Mouse (Mus musculus): ENCODE data around the gene Fig4. TPM values are rescaled to one million over a fixed set of nuclear protein-coding genes. Genes with fewer than 3 reads are reported as not detected.

Gene Fig4
- polyA plus RNA-seq, 1 experiment from 2014 or later = 31.6 TPM

DNA sequence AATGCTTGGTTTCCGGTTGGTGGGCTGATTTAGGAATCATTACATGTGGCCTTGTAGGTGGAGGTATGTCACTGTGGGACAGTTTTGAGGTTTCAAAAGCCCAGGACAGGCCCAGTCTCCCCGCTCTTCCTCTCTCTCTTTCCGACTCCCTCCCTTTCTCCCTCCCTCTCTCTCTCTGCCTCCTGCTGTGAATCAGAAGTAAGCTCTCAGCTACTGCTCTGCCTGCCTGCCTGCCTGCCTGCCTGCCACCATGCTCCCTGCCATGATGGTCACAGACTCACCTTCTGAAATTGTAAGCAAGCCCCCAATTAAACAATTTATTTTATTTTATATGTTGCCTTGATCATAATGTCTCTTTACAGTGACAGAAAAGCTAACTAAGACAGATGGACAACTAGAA lies 67.5 kb downstream of the Fig4 start:
- Histone ChIP-seq H3K27me3 (ENCODE audit: control insufficient read depth, insufficient read depth, low read depth, low read length) (no peaks in the 10 kb centered on the region), H3K4me1 (ENCODE audit: control insufficient read depth, insufficient read depth, low read length) (no peaks in the 10 kb centered on the region), H3K9ac (ENCODE audit: low read depth, low read length) (no peak overlapping the region), H3K4me3 (ENCODE audit: low read depth, low read length) (no peak overlapping the region), H3K36me3 (ENCODE audit: control insufficient read depth, insufficient read depth, low read length) (no peaks in the 10 kb centered on the region), H3K27ac (ENCODE audit: low read length) (no peak overlapping the region), H3K4me2 (ENCODE audit: low read length) (no peak overlapping the region), H3K9me3 (replicated peaks; ENCODE audit: control insufficient read depth, low read length, poor library complexity, severe bottlenecking) (no peaks in the 10 kb centered on the region)
- ATAC-seq = no peak
- WGBS = 69% methylated on average over 3 of the region's 3 CpGs

DNA sequence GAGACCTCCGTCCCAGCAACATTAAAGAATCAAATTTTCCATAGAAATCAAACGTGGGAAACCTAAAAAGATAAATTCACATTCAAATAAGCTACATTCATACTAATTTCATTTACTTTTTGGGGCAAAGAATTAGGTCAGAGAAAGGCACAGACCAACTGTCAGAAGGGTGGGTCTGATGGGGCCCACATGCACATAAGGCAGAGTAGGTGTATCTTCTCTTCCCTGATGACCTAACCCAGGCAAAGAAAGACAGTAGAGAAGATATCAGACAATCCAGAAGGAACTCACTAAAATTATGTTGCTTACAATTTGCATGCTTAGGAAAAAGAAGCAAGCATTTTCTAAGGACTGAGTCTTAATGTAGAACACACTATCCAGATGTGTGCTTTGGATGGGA lies 67.9 kb downstream of the Fig4 start:
- Histone ChIP-seq H3K9ac (ENCODE audit: low read depth, low read length) (no peak overlapping the region), H3K9me3 (replicated peaks; ENCODE audit: control insufficient read depth, low read length, poor library complexity, severe bottlenecking) (no peaks in the 10 kb centered on the region), H3K27ac (ENCODE audit: low read length) (no peak overlapping the region), H3K4me3 (ENCODE audit: low read depth, low read length) (no peak overlapping the region), H3K4me1 (ENCODE audit: control insufficient read depth, insufficient read depth, low read length) (no peaks in the 10 kb centered on the region), H3K4me2 (ENCODE audit: low read length) (no peak overlapping the region), H3K36me3 (ENCODE audit: control insufficient read depth, insufficient read depth, low read length) (no peaks in the 10 kb centered on the region), H3K27me3 (ENCODE audit: control insufficient read depth, insufficient read depth, low read depth, low read length) (no peaks in the 10 kb centered on the region)
- no peak for ATAC-seq
- 88% methylated on average over 2 of the region's 2 CpGs for WGBS

DNA sequence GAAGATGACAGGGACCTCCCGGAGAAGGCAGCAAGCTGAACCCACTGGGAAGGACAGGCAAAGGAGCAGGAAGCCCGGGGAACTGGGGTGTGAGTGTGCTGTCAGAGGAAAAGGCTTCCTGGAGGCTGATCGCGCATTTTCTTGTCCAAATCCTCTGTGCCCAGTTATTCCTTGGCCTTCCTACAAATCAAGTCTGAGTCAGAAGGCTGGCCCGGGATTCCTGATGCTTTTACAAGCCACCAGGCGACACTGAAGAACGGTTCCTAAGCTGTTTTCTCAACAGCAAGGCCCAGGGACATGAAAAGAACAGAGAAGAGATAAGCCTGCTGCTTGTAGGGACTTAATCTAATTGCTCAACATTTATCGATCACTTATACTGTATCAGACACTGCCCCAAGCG lies 68.5 kb downstream of the Fig4 start:
- no peaks in the 10 kb centered on the region for H3K4me1 ChIP-seq (ENCODE audit: control insufficient read depth, insufficient read depth, low read length)
- WGBS = 80% methylated on average over 9 of the region's 9 CpGs
- no peak overlapping the region for H3K4me2 ChIP-seq (ENCODE audit: low read length)
- H3K27me3 ChIP-seq (ENCODE audit: control insufficient read depth, insufficient read depth, low read depth, low read length) = no peaks in the 10 kb centered on the region
- no peaks in the 10 kb centered on the region for H3K36me3 ChIP-seq (ENCODE audit: control insufficient read depth, insufficient read depth, low read length)
- no peak overlapping the region for H3K27ac ChIP-seq (ENCODE audit: low read length)
- no peak for ATAC-seq
- H3K9ac ChIP-seq (ENCODE audit: low read depth, low read length) = no peak overlapping the region
- no peak overlapping the region for H3K4me3 ChIP-seq (ENCODE audit: low read depth, low read length)
- H3K9me3 ChIP-seq (replicated peaks; ENCODE audit: control insufficient read depth, low read length, poor library complexity, severe bottlenecking) = no peaks in the 10 kb centered on the region

DNA sequence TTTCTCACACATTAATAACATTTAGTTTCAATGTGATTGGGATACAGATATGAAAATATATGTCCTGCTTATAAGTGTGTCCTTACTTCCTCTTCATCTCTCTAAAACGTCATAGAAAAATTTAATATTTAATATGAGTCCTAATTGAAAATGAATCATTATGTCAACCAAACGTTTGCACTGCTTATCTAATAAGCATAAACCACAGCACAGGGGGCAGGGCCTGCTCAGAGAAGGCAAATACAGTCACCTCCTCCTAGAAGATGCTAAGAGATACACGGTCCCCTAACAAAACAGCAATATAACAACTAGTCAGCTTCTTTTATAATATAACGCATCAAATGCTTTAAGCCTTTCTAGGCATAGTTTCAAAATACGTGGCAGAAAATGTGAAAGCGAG lies 69.9 kb downstream of the Fig4 start:
- Histone ChIP-seq H3K36me3 (ENCODE audit: control insufficient read depth, insufficient read depth, low read length) (no peaks in the 10 kb centered on the region), H3K9ac (ENCODE audit: low read depth, low read length) (no peak overlapping the region), H3K4me2 (ENCODE audit: low read length) (no peak overlapping the region), H3K4me1 (ENCODE audit: control insufficient read depth, insufficient read depth, low read length) (no peaks in the 10 kb centered on the region), H3K27me3 (ENCODE audit: control insufficient read depth, insufficient read depth, low read depth, low read length) (no peaks in the 10 kb centered on the region), H3K9me3 (replicated peaks; ENCODE audit: control insufficient read depth, low read length, poor library complexity, severe bottlenecking) (no peaks in the 10 kb centered on the region), H3K4me3 (ENCODE audit: low read depth, low read length) (no peak overlapping the region), H3K27ac (ENCODE audit: low read length) (no peak overlapping the region)
- WGBS = 88% methylated on average over 6 of the region's 6 CpGs
- ATAC-seq = no peak

DNA sequence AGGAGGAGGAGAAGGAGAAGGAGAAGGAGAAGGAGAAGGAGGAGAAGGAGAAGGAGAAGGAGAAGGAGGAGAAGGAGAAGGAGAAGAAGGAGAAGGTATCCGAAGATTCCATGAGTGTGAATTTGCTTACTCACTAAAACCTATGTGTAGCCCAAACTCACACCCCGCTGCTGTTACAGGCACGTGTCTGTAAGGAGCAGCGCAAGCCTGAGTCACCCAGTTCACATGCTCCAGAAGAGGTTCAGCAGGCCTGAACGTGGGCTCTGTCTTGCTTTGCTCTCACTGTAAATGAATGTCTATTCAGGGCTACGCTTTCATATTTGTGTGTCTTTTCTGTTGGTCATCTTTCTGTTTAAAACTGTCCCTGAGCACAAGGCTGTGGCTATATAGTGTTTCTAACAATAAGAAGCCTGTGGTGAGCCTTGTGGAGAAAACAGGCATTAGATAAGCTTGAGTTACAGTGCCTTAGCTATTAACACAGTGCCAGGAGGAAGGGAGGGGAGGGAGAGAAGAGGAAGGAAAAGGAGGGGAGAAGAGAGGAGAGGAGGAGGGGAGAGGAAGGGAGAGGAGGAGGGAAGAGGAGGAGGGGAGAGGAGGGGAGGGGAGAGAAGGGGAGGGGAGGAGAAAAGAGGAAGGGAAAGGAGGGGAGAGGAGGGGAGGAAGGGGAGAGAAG lies 71.8 kb downstream of the Fig4 start:
- H3K9me3 ChIP-seq (replicated peaks; ENCODE audit: control insufficient read depth, low read length, poor library complexity, severe bottlenecking) = no peaks in the 10 kb centered on the region
- WGBS = 87% methylated on average over 6 of the region's 6 CpGs
- H3K36me3 ChIP-seq (ENCODE audit: control insufficient read depth, insufficient read depth, low read length) = no peaks in the 10 kb centered on the region; the same call in 1 of the 2 replicates
- H3K4me2 ChIP-seq (ENCODE audit: low read length) = no peak overlapping the region
- H3K27ac ChIP-seq (ENCODE audit: low read length) = no peak overlapping the region
- ATAC-seq = no peak
- no peak overlapping the region for H3K4me3 ChIP-seq (ENCODE audit: low read depth, low read length)
- H3K4me1 ChIP-seq (ENCODE audit: control insufficient read depth, insufficient read depth, low read length) = no peaks in the 10 kb centered on the region
- no peak overlapping the region for H3K9ac ChIP-seq (ENCODE audit: low read depth, low read length)
- no peaks in the 10 kb centered on the region for H3K27me3 ChIP-seq (ENCODE audit: control insufficient read depth, insufficient read depth, low read depth, low read length)

DNA sequence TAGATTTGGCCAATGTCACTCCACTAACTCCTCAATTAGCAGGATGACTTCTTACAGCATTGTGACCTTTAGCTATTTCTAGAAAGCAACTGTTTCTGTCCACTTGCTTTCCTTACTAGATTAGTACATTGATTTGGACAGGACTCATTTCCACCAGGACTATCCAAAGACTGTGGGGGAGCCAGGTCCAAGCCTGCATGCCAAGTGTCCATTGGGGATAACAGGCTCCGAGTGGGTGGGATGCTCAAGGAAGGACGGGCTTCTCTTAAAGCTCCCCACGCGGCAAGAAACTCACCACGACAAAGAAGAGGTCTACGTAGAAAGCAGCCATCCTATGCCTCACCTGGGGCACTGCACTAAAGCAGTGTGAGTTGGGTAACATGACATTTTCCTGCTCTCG lies 75.4 kb downstream of the Fig4 start:
- no peaks in the 10 kb centered on the region; the same call in 1 of the 2 replicates for H3K36me3 ChIP-seq (ENCODE audit: control insufficient read depth, insufficient read depth, low read length)
- H3K9ac ChIP-seq (ENCODE audit: low read depth, low read length) = no peak overlapping the region
- no peaks in the 10 kb centered on the region for H3K9me3 ChIP-seq (replicated peaks; ENCODE audit: control insufficient read depth, low read length, poor library complexity, severe bottlenecking)
- no peak overlapping the region for H3K4me2 ChIP-seq (ENCODE audit: low read length)
- H3K4me1 ChIP-seq (ENCODE audit: control insufficient read depth, insufficient read depth, low read length) = no peaks in the 10 kb centered on the region
- H3K27me3 ChIP-seq (ENCODE audit: control insufficient read depth, insufficient read depth, low read depth, low read length) = no peaks in the 10 kb centered on the region
- H3K27ac ChIP-seq (ENCODE audit: low read length) = no peak overlapping the region
- WGBS = 84% methylated on average over 7 of the region's 7 CpGs
- H3K4me3 ChIP-seq (ENCODE audit: low read depth, low read length) = no peak overlapping the region
- no peak for ATAC-seq

DNA sequence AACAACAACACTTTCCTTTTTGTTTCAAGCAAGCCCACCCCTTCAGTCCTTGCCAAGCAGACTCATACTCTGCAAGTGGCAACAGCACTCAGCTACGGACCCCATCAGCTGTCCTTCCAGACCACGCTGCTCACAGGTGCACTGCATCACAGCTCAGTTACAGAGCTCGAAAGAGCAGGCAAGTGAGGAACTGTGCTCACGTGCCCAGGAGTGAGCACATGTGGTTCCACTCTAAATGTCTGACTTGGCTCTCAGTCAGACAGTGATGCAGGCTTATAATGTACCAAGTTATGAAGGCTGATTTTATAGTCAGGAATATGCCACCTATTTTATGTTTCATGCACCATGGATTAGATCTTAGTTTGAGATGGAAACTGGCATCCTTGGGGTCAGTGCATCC lies 79.6 kb downstream of the Fig4 start:
- H3K9ac ChIP-seq (ENCODE audit: low read depth, low read length) = no peak overlapping the region
- H3K9me3 ChIP-seq (replicated peaks; ENCODE audit: control insufficient read depth, low read length, poor library complexity, severe bottlenecking) = no peaks in the 10 kb centered on the region
- H3K4me3 ChIP-seq (ENCODE audit: low read depth, low read length) = no peak overlapping the region
- 88% methylated on average over 4 of the region's 4 CpGs for WGBS
- no peaks in the 10 kb centered on the region; the same call in 1 of the 2 replicates for H3K4me1 ChIP-seq (ENCODE audit: control insufficient read depth, insufficient read depth, low read length)
- ATAC-seq = no peak
- no peak overlapping the region for H3K27ac ChIP-seq (ENCODE audit: low read length)
- H3K27me3 ChIP-seq (ENCODE audit: control insufficient read depth, insufficient read depth, low read depth, low read length) = no peaks in the 10 kb centered on the region
- no peak overlapping the region for H3K4me2 ChIP-seq (ENCODE audit: low read length)
- H3K36me3 ChIP-seq (ENCODE audit: control insufficient read depth, insufficient read depth, low read length) = no peaks in the 10 kb centered on the region; the same call in 1 of the 2 replicates

DNA sequence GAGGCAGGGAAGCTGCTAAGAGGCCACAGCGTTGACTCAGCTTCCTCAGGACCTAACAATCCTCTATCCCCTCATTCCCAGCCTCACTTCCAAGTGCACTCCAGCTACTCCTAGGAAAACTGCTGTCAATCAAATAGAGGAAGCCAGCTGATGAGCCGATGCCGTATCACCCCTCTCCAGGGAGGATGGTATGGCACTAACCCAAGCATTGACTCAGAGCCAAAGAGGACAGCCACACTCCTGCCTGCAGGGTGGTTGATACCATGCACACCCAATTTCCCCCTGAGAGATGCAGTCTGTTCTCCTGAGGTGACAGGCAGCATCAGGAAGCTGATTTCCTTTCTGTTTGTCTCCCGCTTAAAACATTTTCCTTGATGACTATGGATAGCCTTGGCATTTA lies 81.9 kb downstream of the Fig4 start:
- H3K36me3 ChIP-seq (ENCODE audit: control insufficient read depth, insufficient read depth, low read length) = no peaks in the 10 kb centered on the region
- no peak overlapping the region for H3K4me2 ChIP-seq (ENCODE audit: low read length)
- no peak overlapping the region for H3K9ac ChIP-seq (ENCODE audit: low read depth, low read length)
- H3K27me3 ChIP-seq (ENCODE audit: control insufficient read depth, insufficient read depth, low read depth, low read length) = no peaks in the 10 kb centered on the region
- H3K4me1 ChIP-seq (ENCODE audit: control insufficient read depth, insufficient read depth, low read length) = no peaks in the 10 kb centered on the region; the same call in 1 of the 2 replicates
- WGBS = 70% methylated on average over 4 of the region's 4 CpGs
- no peak overlapping the region for H3K4me3 ChIP-seq (ENCODE audit: low read depth, low read length)
- no peak for ATAC-seq
- H3K9me3 ChIP-seq (replicated peaks; ENCODE audit: control insufficient read depth, low read length, poor library complexity, severe bottlenecking) = no peaks in the 10 kb centered on the region
- no peak overlapping the region for H3K27ac ChIP-seq (ENCODE audit: low read length)

DNA sequence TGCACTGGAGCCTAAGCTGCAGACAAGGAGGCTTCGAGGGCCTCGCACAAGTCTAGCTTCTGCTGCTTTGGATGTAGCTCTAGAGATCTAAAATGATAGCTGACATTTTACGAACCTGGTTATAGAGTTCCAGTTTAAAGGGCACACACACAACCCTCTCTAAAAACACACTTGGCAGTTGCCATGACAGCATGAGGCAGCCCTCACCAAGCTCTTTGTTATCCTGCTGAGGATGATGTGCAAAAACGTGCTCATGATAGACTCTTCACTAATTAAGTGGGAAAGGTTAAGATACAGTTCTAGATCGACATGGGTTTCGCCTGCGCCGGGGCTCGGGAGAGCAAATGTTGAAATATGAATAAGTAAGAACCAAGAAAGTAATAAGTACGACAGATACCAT lies 84.2 kb downstream of the Fig4 start:
- Histone ChIP-seq H3K27me3 (ENCODE audit: control insufficient read depth, insufficient read depth, low read depth, low read length) (no peaks in the 10 kb centered on the region), H3K9ac (ENCODE audit: low read depth, low read length) (no peak overlapping the region), H3K4me2 (ENCODE audit: low read length) (no peak overlapping the region), H3K4me3 (ENCODE audit: low read depth, low read length) (no peak overlapping the region), H3K27ac (ENCODE audit: low read length) (no peak overlapping the region), H3K9me3 (replicated peaks; ENCODE audit: control insufficient read depth, low read length, poor library complexity, severe bottlenecking) (no peaks in the 10 kb centered on the region), H3K36me3 (ENCODE audit: control insufficient read depth, insufficient read depth, low read length) (no peaks in the 10 kb centered on the region), H3K4me1 (ENCODE audit: control insufficient read depth, insufficient read depth, low read length) (no peaks in the 10 kb centered on the region; the same call in 1 of the 2 replicates)
- 0 out of 2 replicates have a peak, but pooled peaks have one; percentile 55 for ATAC-seq
- WGBS = 71% methylated on average over 10 of the region's 10 CpGs

Measured in midbrain, embryonic 16.5 days (tissue).